Mouse (Mus musculus): ENCODE results near the gene Esd.

Gene Esd

GRCm38 (mm10) chr14:74794931-74795330, 62.8 kb downstream of the Esd start:
- DNase-seq (ENCODE audit: low spot score in 2 of 2), result no peak

DNA sequence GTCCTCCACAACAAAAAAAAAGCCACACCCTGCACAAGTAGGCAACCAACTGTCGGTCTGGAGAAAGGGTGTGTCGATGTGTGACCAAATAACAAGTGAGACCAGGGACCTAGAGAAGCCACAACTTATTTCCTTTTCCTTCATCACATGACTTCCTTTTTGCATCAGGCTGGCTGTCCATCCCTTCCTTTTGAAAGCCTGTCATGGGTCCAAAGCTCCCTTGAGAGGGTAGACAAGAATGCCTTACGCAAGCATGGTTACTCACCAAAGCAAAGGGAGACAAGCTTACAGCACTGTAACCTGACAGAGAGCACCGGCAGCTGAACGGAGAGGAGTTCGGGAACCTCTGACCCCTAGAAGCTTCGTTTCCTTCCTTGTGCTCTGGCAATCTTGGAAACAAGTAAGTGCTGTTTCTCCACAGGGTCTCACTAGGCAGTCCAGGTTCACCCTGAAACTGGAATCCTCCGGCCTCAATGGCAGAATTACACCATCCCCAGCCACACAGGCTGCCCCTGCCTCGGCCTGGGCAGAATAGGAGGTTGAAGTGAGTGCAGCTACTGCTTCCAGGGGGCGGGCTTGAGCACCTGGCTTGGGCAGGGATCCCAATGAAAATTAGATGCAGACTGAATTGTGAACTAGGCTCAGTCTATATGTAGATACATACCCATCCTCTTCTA, 65.4 kb downstream of the Esd start:
- no peak for DNase-seq (ENCODE audit: low spot score in 2 of 2)

DNA sequence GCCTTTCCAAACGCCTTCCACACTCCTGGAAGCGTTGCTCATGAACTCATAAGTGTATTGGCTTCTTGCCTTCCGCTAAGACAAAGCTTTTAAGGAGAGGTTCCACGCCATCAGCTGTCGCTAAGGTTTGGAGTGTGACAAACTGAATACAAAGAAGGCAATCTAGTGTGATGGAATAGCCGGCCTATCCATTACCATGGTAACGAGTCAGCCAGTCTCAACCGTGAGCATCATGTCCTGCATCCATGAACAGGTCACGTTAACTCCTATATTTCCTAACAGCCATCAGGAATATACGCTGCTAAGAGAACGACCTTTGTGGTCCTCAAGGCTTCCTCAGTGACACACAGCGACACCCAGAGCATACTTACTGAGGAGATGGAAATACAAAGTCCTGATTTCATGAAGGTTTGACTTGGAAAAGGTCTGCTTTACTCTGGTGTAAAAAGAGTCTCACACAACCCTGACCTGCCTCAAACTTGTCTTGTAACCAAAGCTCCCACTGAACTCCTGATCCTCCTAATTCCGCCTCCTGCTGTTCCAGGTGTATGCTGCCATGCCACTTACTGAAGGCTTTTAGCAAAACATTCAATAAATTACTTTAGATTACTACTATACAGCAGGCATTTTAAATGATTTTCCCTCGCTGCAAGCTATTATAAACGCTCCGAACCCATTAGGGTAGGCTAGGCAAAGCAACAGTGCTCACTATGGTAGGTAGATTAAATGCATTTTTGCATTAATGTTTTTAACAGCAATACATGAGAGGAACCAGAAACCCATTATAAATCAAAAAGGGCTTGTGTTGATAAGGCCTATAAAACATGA, 66.2 kb downstream of the Esd start:
- no peak for DNase-seq (ENCODE audit: low spot score in 2 of 2)

All from frontal cortex, postnatal 14 days (tissue).